Mouse (Mus musculus): ENCODE measurements around the gene Tmem50b.

Tmem50b gene
- long read RNA-seq, experiment 1, transcript Tmem50b-201 (7 exons, 2,347 nt): major isoform, 51 of 59 reads
- long read RNA-seq, experiment 1, partial matches to known transcripts: 0 of 59 reads
- long read RNA-seq, experiment 1, other reads (novel, unspliced or antisense): 8 of 59 reads
- long read RNA-seq, experiment 2, transcript Tmem50b-201 (7 exons, 2,347 nt): major isoform, 33 of 40 reads
- long read RNA-seq, experiment 2, partial matches to known transcripts: 1 of 40 reads
- long read RNA-seq, experiment 2, other reads (novel, unspliced or antisense): 6 of 40 reads

DNA sequence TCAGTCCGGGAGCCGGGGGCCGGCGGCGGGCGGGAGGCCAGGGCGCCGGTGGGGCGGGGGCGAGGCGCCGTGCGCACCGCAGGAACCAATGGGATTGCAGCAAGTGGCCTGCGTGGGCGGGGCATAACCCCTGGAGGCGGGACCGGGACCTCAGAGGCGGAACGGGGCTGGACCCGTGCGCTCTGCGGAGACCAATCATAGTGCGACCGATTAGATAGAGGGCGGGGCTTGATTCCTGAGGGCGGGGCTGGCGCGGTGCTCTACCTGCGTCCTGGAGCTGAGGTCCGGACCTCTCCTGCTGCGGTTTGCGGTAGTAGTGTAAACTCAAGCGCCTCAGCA lies at the start of gene Tmem50b:
TSS of gene Tmem50b (minus strand) at position 129 of the 339 bp plus-strand sequence.
- intact Hi-C loops (cut with DNase I): loop anchor here (5.0 kb wide), 1 partner anchor 50 kb away; the partner anchor contains the start of genes Gart and Son

DNA sequence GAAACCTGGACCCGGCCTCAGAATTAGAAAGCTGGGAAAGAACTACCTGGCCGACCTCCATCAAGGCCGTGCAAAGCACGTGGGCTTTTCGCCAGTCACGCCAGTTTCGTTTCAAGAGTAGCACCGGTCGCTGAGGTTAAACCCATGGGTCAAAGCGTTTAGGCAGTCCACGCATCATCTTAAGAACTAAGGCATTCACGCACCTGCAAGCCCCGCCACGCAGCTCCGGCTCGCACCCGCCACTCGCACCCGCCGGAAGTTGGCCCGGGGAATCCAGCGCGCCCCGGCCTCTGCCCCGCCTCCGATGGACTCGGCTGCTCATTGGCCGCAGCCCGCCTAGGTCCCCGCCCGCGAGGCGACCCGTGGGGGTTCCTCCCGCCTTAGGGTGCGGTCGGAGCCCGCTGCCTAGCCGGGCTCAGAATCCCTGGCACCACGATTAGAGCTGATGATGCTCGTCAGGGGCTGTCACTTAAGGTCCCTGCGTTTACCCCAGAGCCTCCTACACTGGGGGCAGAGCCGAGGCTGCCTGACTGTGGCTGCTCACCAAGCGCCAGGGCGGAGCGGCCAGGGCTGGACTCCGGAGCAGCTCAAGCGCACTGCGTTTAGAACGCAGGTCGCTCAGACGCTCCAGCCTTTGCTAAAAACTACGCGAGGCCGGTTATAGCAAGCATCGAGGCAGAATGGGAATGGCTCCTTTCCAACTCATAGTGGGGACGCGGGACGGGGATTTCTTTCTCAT lies 49.2 kb upstream of the Tmem50b start, which contains the start of gene Gart:
TSS of gene Gart (minus strand) at position 272 of the 739 bp plus-strand sequence.
- intact Hi-C loops (cut with DNase I): loop anchor here (5.0 kb wide), 1 partner anchor 50 kb away; the partner anchor contains the start of gene Tmem50b

DNA sequence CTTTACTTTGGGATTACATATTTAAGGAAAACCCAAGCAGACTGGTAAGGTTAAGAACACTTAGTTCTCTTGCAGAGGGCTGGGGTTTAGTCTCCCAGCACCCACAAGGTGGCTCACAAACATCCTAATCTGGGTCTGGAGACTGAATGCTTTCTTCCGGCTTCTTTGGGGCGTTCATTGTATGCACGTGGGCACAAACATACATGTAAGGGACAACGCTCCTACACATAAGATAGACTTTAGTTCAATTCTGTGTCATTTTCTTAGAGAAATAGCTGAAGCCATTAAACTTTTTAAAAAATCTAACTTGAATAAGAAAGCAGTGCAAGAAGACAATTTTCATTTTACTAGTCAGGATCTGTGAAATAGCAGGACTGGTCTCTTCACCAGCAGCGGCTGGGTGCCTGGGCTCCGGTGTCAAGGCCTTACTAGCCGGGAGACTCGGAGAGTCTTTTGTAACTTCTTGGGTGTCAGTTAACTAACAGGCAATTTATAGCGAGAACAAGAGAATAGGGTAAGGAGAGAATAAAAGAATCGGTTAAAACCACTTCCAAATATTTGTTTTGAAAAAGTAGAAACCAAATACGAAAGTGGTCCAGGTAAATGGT lies 48.5 kb upstream of the Tmem50b start:
- intact Hi-C loops (cut with DNase I): loop anchor here (5.0 kb wide), 1 partner anchor 49 kb away; the partner anchor contains the start of gene Tmem50b

DNA sequence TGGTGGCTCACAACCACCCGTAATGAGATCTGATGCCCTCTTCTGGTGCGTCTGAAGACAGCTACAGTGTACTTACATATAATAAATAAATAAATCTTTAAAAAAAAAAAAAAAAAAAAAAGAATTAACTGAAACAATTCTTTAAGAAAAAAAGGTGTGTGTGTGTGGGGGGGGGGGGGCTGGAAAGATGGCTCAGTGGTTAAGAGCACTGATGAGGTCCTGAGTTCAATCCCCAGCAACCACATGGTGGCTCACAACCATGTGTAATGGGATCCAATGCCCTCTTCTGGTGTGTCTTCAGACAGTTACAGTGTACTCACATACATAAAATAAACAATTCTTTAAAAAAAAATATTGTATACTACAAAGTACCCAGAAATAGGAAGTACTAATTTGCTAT lies 47.8 kb upstream of the Tmem50b start:
- intact Hi-C loops (cut with DNase I): loop anchor here (5.0 kb wide), 1 partner anchor 48 kb away; the partner anchor contains the start of gene Tmem50b

DNA sequence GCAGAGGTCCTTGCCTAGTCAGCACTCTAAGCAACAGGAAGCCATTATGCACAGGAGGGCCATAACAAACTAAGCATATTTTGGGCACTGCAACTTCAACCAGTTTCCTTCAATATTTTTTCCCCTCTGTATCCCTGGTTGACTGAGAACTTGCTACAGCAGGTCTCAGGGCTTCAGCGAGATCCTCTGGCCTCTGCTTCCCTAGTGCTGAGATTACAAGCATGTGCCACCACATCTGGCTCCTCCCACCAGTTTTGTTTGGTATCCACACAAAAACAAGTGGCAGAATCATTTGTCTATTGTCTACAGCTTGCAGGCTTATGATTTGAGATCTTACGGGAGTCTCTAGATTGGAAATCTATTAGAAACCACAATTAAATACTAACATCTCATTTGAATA lies 47.3 kb upstream of the Tmem50b start:
- intact Hi-C loops (cut with DNase I): loop anchor here (5.0 kb wide), 1 partner anchor 48 kb away; the partner anchor contains the start of gene Tmem50b

DNA sequence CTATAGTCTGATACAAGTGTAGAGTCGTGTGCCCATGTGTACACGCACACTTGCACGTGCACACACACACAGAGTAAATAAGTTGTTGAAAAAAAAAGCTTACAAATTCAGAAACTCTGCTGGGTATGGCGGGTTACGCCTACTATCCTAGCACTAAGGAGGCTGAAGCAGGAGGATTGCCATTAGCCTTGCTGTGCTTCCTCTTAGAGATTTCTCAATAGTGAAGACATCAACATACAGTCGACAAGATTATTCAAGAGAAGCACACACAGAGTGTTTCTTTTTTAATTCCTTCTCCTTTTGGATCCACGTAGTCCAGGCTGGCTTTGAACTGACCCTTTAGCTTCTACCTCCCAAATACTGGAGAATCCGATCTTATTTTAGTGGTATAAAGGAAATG lies 42.6 kb upstream of the Tmem50b start:
- intact Hi-C loops (cut with DNase I): no loop called here

DNA sequence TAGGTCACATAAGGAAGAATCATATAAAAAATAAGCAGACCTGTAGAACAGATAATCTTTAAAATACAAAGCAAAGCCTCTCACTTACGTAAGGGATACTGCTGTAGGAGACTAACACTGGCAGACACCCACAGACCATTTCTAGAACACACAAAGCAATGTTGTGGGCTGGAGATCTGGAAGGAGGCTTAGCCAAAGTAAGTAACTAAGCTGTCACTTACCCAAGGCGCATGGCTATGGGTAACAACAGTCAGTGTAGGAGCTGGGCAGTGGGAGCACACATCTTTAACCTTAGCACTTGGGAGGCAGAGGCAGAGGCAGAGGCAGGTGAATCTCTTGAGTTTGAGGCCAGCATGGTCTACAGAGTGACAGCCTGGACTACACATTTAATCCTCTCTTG lies 42.0 kb upstream of the Tmem50b start:
- intact Hi-C loops (cut with DNase I): no loop called here

DNA sequence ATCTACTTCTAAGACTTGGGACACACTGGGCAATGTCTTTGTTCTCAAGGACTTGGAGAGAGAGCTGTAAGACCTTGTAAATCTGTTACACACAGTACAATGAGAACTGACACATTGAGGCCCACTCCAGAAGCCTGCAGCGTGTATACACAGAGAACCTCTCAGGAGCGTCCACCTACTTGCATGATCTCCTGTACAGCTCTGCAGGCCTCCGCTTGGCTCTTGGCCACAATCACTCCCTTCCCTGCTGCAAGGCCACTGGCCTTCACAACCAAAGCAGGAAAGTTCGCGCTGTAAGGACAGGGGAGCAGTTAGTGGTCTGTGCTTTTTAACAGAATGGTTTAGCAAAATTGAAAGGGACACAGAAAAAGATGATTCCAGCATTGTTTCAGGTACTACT lies 41.6 kb upstream of the Tmem50b start:
- intact Hi-C loops (cut with DNase I): no loop called here

DNA sequence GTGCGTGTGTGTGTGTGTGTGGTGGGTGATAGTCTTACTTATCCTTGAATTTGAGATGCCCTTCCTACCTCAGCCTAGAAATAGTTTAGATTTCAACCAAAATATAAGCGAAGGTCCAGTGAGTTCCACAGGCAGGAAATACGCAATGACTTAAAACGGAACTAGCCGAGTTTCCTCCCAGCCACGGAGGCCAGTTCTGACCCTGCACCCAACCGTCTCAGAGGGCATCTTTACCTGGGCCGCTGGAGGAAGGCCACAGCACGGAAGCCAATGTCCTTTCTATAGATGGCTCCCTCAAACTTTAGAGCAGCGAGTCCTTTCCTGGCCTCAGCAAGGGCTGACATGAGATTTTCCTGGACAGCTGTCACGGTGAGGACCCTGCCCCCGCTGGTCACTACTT lies 36.0 kb upstream of the Tmem50b start:
- intact Hi-C loops (cut with DNase I): no loop called here

DNA sequence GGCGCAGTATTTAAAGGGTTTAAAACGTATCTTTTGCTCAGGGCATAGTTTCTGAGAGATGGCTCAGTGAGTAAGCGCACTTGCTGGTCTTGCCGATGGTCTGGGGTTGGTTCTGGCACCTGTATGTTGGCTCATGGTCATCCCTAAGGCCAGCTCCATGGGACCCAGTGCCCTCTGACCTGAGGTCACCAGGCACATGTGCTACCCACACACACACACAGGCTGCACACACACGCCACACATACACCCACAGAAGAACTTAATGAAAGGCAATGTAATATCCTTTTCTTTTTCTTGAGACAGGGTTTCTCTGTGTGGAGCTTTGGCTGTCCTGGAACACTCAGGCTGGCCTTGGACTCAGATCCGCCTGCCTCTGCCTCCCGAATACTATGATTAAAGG lies 35.3 kb upstream of the Tmem50b start:
- intact Hi-C loops (cut with DNase I): no loop called here

DNA sequence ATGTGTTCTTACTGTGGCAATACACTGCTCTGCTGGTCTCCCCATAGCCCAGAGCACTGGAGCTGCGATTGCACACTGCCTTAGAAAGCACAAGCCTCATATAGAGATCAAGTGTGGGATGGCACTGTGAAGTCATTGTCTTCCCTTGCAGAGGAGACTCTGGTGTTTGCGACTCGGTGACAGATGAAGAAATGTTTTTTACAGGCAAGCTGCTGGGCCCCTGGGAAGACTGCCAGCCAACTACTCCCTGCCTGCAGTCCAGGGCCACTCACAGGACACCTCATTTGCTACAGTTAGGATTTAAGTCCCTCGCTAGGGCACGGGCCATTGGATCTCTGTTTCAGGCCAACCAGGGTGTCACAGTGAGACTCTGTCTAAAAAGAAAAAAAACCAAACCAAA lies 34.8 kb upstream of the Tmem50b start:
- intact Hi-C loops (cut with DNase I): no loop called here

DNA sequence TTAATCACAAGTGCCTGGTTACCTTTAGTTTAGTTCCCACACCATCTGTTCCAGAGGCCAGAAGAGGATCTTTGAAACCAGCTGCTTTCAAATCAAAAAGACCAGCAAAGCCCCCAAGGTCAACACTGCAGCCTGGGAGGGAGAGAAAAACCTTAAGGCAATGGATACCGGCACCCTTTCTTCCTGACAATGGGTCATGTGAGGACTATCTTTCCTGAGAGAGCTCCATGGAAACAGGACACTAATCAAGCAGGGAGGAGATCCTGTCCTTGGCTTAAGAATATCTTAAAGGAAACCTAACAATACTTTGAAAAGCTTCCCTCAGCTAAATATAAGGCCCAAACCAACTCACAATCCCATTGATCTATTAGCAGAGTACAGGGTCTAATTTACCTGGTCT lies 33.0 kb upstream of the Tmem50b start:
- intact Hi-C loops (cut with DNase I): no loop called here

DNA sequence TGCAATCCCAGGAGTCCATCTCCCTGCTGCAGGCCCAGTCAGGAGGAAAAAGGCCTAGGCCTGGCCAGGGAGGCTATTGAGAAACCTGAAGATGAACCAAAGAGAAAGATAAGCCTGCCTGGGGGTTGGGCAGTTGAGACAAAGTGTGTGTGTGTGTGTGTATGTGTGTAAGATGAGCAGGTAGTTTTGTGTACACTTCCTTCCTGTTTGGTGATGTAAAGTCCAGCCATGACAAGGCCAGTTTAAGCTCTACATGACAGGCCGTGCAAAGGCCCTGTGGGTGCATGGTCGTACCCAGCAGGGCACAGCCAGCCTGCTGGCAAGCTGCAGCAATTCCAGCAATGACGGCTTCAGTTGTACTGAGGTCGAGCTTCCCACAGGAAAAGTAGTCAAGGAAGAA lies 32.1 kb upstream of the Tmem50b start:
- intact Hi-C loops (cut with DNase I): no loop called here

DNA sequence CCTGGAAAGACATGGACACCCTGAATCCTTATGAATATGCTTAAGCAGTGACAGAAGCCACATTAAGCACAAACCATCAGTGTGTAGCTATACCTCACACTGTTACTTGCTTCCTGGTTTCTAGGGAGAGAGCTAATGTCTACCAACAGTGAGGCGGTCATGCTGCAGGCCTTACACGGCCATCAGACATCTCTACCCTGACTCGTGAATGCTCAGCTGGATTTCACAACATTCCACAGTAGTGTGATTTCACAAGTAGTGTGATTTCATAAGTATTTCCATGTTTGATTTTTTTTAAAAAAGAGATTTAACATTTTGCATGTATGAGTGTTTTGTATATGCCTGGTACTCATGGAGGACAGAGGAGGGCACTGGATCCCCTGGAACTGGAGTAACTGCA lies 31.1 kb upstream of the Tmem50b start:
- intact Hi-C loops (cut with DNase I): no loop called here

DNA sequence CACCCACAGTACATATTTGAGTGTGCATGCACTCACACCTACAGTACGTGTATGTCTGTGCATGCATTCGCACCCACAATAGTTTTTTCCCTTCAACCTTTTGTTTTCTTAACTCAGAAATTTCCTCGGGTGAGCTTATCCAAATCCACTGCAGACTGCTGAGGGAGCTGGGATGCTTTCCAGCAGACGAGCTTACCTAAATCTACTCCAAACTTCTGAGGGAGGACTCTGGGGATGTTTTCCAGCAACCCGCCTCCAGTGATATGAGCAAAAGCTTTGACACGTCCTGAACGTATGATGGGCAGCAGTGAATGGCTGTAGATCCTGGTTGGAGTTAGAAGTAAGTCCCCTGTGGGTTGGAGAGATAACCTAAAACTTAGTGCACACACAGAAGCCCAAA lies 30.2 kb upstream of the Tmem50b start:
- intact Hi-C loops (cut with DNase I): no loop called here

DNA sequence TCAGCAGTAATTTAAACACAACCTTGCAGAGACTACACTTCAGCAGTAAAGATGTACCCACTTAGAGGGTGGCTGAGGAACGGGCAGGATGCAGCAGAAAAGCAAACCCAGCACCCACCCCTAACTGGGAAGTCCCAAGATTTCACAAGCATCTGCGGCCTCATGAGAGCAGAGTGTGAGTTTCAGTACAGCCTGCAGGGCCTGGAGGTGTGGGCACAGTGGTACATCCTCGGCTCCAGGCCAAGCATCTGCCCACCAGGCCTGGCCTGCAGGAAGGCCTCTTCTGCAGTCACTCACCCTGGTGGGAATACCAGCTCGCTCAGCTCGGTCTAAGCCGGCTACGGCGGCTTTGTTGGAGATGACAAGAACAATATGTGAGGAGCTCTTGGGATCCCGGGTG lies 25.5 kb upstream of the Tmem50b start:
- intact Hi-C loops (cut with DNase I): no loop called here

DNA sequence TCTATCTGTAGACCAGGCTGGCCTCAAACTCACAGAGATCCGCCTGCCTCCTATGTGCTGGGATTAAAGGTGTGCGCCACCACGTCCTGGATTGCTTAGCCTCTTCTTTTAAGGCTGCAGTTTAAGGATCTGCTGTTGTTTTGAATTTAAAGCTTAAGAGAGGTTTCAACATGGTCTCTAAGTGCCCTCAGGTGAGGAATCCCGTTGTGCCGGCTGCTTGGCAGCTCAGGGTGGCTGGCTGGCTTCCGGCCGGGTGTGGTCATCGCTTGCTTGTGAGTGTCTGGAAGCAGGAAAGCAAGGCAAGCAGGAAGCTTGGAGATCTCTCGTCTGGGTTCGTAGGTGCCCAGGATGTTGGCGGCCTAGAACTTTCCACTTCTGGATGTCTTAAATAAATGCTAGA lies 23.4 kb upstream of the Tmem50b start:
- intact Hi-C loops (cut with DNase I): no loop called here

DNA sequence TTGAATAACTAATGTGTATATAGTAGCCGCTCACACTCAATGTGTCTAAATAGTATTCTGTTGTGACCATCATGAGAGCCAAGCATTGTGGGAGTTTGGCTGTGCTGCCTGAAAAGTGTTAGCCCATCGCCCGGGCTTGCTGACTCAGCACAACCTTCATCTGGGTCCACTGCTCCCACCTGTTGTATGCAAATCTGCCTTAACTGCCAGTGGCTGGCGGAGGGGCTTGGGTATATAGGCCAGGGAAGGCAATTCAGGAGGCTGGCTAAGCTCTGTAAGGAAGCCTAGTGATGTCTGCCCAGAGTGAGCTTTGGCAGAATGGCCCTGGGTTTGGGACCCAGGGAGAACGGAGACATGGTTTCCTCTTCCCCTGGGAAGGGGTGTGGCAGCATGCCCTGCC lies 22.6 kb upstream of the Tmem50b start:
- intact Hi-C loops (cut with DNase I): no loop called here

DNA sequence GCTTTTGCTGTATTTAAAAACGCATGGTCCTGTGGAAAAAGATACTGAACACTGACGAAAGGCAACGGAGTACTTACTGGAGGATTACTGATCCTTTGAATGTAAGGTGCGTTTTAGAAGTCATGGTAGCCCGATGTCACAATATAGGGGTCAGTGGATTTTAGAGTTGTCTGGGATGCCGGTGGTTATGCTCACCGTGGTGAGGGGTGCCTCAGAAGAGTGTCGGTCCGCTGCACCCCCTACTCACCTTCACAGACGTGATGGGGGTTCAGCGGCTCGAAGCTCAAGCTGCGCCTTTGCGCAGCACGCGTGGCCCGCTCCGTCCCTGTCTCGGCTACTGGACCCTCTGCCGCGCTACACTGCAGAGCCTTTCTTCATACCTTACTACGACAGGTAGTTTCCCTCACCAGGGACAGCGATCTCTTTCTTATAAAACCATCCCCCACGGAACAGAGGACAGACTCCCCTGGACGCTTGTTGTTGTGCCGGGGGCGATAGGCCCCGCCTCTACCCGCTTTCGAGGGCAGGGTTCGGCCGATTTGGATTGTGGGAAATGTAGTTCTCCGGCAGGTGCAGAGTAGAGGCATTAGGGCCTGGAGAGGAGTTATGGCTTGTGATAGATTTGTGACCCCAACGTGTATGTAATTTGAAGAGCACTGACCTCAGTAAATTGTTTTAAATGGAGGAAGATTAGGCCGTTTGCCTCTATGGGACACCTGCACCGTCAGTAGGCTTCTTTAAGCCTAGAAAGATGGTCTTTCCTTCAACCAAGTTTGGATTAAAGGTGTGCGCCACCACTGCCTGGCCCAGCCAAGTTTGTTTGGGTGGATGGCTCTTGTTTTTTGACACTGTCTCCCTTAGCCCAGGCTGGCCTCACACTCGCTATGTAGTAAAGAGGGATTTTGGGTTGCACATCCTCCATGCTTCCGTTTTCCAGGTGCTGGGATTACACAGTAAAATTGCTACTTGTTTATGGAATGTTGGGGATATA lies 21.2 kb upstream of the Tmem50b start, which contains the start of gene Dnajc28:
TSS of gene Dnajc28 (minus strand) at position 516 of the 991 bp plus-strand sequence.
- intact Hi-C loops (cut with DNase I): no loop called here

DNA sequence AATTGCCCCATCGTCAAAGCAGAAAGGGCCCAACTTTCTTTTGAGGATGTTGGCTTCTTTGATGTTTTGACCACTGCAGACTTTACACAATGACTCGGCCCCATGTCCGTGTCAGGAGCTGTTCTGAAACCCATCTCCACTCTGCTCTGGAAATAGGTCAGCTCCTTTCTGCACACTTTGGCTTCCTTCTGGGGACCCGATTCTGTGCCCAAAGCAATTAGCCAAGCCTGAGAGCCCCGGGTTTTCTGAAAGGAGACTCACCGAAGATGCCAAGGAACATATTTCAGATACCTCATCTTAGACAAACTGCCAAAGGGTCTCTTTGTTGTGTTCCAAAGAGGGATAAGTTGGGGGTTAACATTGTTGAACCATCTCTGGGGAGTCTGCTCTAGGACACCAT lies 17.0 kb upstream of the Tmem50b start:
- intact Hi-C loops (cut with DNase I): no loop called here

DNA sequence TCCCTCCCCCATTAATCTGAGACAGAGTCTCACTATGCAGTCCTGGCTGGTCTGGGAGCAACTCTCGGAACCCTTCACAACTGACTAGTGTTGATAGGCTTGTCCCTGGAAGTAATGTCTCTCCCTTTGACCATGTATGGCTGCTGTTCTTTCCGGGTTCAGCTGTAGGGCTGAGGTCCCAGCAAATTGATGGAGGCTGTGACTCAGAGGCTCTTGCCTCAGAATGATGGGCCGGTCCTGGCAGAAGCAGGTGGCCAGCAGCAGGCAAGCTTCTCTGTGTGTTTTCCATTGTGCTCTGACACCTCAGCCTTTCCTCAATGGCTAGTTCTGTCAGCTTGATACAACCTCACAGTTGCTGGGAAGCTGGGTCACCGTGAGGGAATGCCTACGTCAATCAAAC lies 14.9 kb upstream of the Tmem50b start:
- intact Hi-C loops (cut with DNase I): no loop called here
